ENCODE assay signal across 13 mouse cellular contexts in the genomic region with DNA sequence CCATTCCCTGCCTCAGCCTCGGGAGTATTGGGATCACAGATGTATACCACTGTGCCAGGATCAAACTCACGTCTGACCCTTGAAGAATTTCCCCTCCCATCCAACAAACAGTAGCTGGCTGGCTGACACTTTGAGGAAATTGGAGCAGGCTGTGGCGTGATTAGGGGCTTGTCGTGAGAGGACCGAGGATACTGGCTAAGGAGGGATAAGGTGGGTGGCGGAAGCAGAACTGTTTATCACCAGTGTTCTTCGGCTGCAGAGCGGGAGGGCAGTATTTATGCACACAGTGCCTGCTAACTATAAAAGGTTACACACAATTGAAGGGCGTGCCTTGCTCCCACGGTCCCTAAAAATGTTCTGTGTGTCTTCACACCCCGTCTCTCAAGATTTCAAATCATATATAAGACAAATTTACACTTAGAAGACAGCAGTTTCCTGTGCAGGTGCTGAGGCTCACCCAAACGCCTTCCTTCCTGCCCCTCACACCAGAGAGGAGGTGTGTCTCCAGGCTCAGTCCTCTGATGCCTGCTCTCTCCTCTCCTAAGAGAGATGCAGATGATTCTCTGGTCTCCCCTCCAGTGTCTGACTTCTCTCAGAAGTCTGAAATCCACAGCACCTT. TPM values are rescaled to one million over a fixed set of nuclear protein-coding genes. Genes with fewer than 3 reads are reported as not detected.
DNase-seq lines count a peak whose midpoint lies in the region; ATAC-seq and TF ChIP-seq lines count a peak whose summit lies in the region.
"Had no signal": no experiment of that assay in that cellular context is flagged by ENCODE, and none has a peak within 500 bp of the region (broad histone marks: within the 10 kb centered on the region; RNA-seq: fewer than 3 reads in every experiment).

No protein-coding gene starts in this region.

- H3K9ac ChIP-seq in liver, embryonic 15.5 days = no peak overlapping the region
- no peak overlapping the region for H3K9ac ChIP-seq in forebrain, embryonic 11.5 days (ENCODE audit: low read length)
- H3K9ac ChIP-seq: liver, embryonic 14.5 days; neural tube, embryonic 13.5 days had no signal

- intact Hi-C loops in left cerebral cortex, postnatal 4 days (cut with DNase I) = no loop called here

- H3K4me1 ChIP-seq in kidney, adult 2 months (ENCODE audit: control insufficient read depth, insufficient read depth, low read length) = no peaks in the 10 kb centered on the region
- peaks cover 2% of the 10 kb centered on the region for H3K4me1 ChIP-seq in bone marrow, adult 2 months (ENCODE audit: control insufficient read depth, insufficient read depth, low read length)
- H3K4me1 ChIP-seq in liver, embryonic 15.5 days (replicated peaks) = no peaks in the 10 kb centered on the region; the same call in 1 of the 2 replicates
- no peaks in the 10 kb centered on the region for H3K4me1 ChIP-seq in forebrain, embryonic 11.5 days (replicated peaks; ENCODE audit: control insufficient read depth, insufficient read depth, low read length)
- H3K4me1 ChIP-seq: neural tube, embryonic 13.5 days had no signal

- no peak for TF ChIP-seq CTCF in kidney, adult 2 months (conservative IDR thresholded peaks at IDR 0.05; ENCODE audit: insufficient read depth, insufficient read length, low read depth, low read length)
- TF ChIP-seq CTCF in bone marrow, adult 2 months (IDR thresholded peaks at IDR 0.05; ENCODE audit: control insufficient read depth, insufficient read depth, low read length) = no peak

- H3K27me3 ChIP-seq in kidney, adult 2 months (replicated peaks; ENCODE audit: control insufficient read depth, insufficient read depth, low read length) = no peaks in the 10 kb centered on the region
- H3K27me3 ChIP-seq in liver, embryonic 15.5 days = no peaks in the 10 kb centered on the region
- no peaks in the 10 kb centered on the region for H3K27me3 ChIP-seq in forebrain, embryonic 11.5 days (ENCODE audit: control insufficient read depth, insufficient read depth, low read length)
- H3K27me3 ChIP-seq: neural tube, embryonic 13.5 days had no signal

- TF ChIP-seq POLR2A in kidney, adult 2 months (IDR thresholded peaks at IDR 0.05; ENCODE audit: low read depth, low read length) = no peak
- no peak for TF ChIP-seq POLR2A in bone marrow, adult 2 months (IDR thresholded peaks at IDR 0.05; ENCODE audit: borderline replicate concordance, control insufficient read depth, low read depth, low read length)

- H3K4me2 ChIP-seq in liver, embryonic 15.5 days = no peak overlapping the region
- no peak overlapping the region for H3K4me2 ChIP-seq in forebrain, embryonic 11.5 days (ENCODE audit: low read depth, low read length, severe bottlenecking)
- H3K4me2 ChIP-seq: neural tube, embryonic 13.5 days had no signal

- no peaks in the 10 kb centered on the region for H3K36me3 ChIP-seq in kidney, adult 2 months (ENCODE audit: control insufficient read depth, insufficient read depth, low read length)
- no peaks in the 10 kb centered on the region for H3K36me3 ChIP-seq in liver, embryonic 15.5 days (replicated peaks)
- no peaks in the 10 kb centered on the region for H3K36me3 ChIP-seq in forebrain, embryonic 11.5 days (ENCODE audit: control insufficient read depth, insufficient read depth, low read length)
- H3K36me3 ChIP-seq: G1E; neural tube, embryonic 13.5 days had no signal

- peak; percentile 9 for DNase-seq in kidney, adult 2 months
- DNase-seq in kidney, adult 8-10 months = no peak
- peak; percentile 87 for DNase-seq in thymus, postnatal 0 days (ENCODE audit: low spot score)
- DNase-seq in left cerebral cortex, postnatal 4 days = no peak
- no peak for DNase-seq in forebrain, embryonic 11.5 days (ENCODE audit: low spot score)
- DNase-seq in testis, postnatal 10 days (ENCODE audit: low spot score) = no peak
- DNase-seq: embryo, embryonic 11 days had no signal

- H3K27ac ChIP-seq in kidney, adult 2 months (ENCODE audit: insufficient read depth, low read depth, low read length) = no peak overlapping the region
- 0 out of 2 replicates have a peak overlapping the region, but pooled peaks have one; percentile 12 for H3K27ac ChIP-seq in bone marrow, adult 2 months (ENCODE audit: control insufficient read depth, insufficient read depth, low read depth, low read length, poor library complexity)
- no peak overlapping the region for H3K27ac ChIP-seq in liver, embryonic 15.5 days (replicated peaks)
- no peak overlapping the region for H3K27ac ChIP-seq in forebrain, embryonic 11.5 days (ENCODE audit: low read depth, low read length)
- H3K27ac ChIP-seq: liver, embryonic 14.5 days; neural tube, embryonic 13.5 days had no signal

- H3K4me3 ChIP-seq in kidney, adult 2 months (ENCODE audit: insufficient read depth, low read depth, low read length) = no peak overlapping the region
- no peak overlapping the region for H3K4me3 ChIP-seq in bone marrow, adult 2 months (replicated peaks; ENCODE audit: control insufficient read depth, low read depth, low read length)
- H3K4me3 ChIP-seq in liver, embryonic 15.5 days (replicated peaks) = no peak overlapping the region
- no peak overlapping the region for H3K4me3 ChIP-seq in forebrain, embryonic 11.5 days (ENCODE audit: low read depth, low read length)
- H3K4me3 ChIP-seq: neural tube, embryonic 13.5 days had no signal

- WGBS in kidney, adult 2 months = 34% methylated on average over 12 of the region's 12 CpGs
- 3% methylated on average over 12 of the region's 12 CpGs for WGBS in bone marrow, adult 2 months
- WGBS in liver, embryonic 15.5 days (ENCODE audit: insufficient replicate concordance) = 9% methylated on average over 12 of the region's 12 CpGs
- WGBS in forebrain, embryonic 11.5 days = 68% methylated on average over 12 of the region's 12 CpGs

- 0 out of 2 replicates have a peak, but pooled peaks have one; percentile 37 for ATAC-seq in liver, embryonic 15.5 days (ENCODE audit: insufficient read depth)
- no peak for ATAC-seq in forebrain, embryonic 11.5 days (replicated peaks; ENCODE audit: low FRiP score)

- no peaks in the 10 kb centered on the region for H3K9me3 ChIP-seq in liver, embryonic 15.5 days (replicated peaks)
- no peaks in the 10 kb centered on the region; the same call in 1 of the 2 replicates for H3K9me3 ChIP-seq in forebrain, embryonic 11.5 days (ENCODE audit: control insufficient read depth, low read length)
- H3K9me3 ChIP-seq: G1E had no signal

RNA-seq across cellular contexts. Expression of a gene that starts 24.5 kb away (rescaled TPM):
- 0.07 TPM in 1 of 2 replicates, not detected in the other for polyA plus RNA-seq in kidney, adult 2 months (2012; rRNA removed)
- not detected in 2 replicates for polyA plus RNA-seq in bone marrow, adult 2 months (2011; ENCODE audit: insufficient read depth, insufficient read length, low replicate concordance, missing spikeins)
- polyA plus RNA-seq in liver, embryonic 15.5 days (2015; fragmentation: Nextera tagmentation; extraction: Ambion mirVana) = 0.16 TPM in 1 of 2 replicates, not detected in the other
- 30.8 and 37.8 TPM in 2 replicates for polyA plus RNA-seq in thymus, postnatal 0 days (2015; fragmentation: Nextera tagmentation; extraction: Ambion mirVana)
- total RNA-seq in left cerebral cortex, postnatal 4 days (2021) = under 1 TPM; 0.26 to 0.42 TPM
- polyA plus RNA-seq in forebrain, embryonic 11.5 days (2014; fragmentation: Nextera tagmentation; extraction: Ambion mirVana) = not detected in 2 replicates
- polyA plus RNA-seq: brain, embryonic 14.5 days; G1E; neural tube, embryonic 13.5 days had no signal

RNA-seq across cellular contexts. Expression of a gene that starts 42.8 kb away (rescaled TPM):
- 5.8 and 6.0 TPM in 2 replicates for polyA plus RNA-seq in kidney, adult 2 months (2012; rRNA removed)
- polyA plus RNA-seq in bone marrow, adult 2 months (2011; ENCODE audit: insufficient read depth, insufficient read length, low replicate concordance, missing spikeins) = 46.3 and 82.5 TPM in 2 replicates
- 13.8 and 14.5 TPM in 2 replicates for polyA plus RNA-seq in liver, embryonic 15.5 days (2015; fragmentation: Nextera tagmentation; extraction: Ambion mirVana)
- polyA plus RNA-seq in thymus, postnatal 0 days (2015; fragmentation: Nextera tagmentation; extraction: Ambion mirVana) = 0.54 and 0.61 TPM in 2 replicates
- total RNA-seq in left cerebral cortex, postnatal 4 days (2021) = under 1 TPM; 0.18 to 0.40 TPM
- 2.5 and 2.7 TPM in 2 replicates for polyA plus RNA-seq in forebrain, embryonic 11.5 days (2014; fragmentation: Nextera tagmentation; extraction: Ambion mirVana)

RNA-seq across cellular contexts. Expression of a gene that starts 53.9 kb away (rescaled TPM):
- 0.16 and 0.72 TPM in 2 replicates for polyA plus RNA-seq in kidney, adult 2 months (2012; rRNA removed)
- polyA plus RNA-seq in bone marrow, adult 2 months (2011; ENCODE audit: insufficient read depth, insufficient read length, low replicate concordance, missing spikeins) = 2.0 and 3.5 TPM in 2 replicates
- 1.3 and 1.6 TPM in 2 replicates for polyA plus RNA-seq in liver, embryonic 15.5 days (2015; fragmentation: Nextera tagmentation; extraction: Ambion mirVana)
- polyA plus RNA-seq in thymus, postnatal 0 days (2015; fragmentation: Nextera tagmentation; extraction: Ambion mirVana) = 5.2 and 5.9 TPM in 2 replicates
- not detected for total RNA-seq in left cerebral cortex, postnatal 4 days (2021)
- 0.17 and 0.21 TPM in 2 replicates for polyA plus RNA-seq in forebrain, embryonic 11.5 days (2014; fragmentation: Nextera tagmentation; extraction: Ambion mirVana)
- total RNA-seq: G1E had no signal
- polyA plus RNA-seq: G1E; neural tube, embryonic 13.5 days had no signal

RNA-seq across cellular contexts. Expression of a gene that starts 58.3 kb away (rescaled TPM):
- 457 and 485 TPM in 2 replicates for polyA plus RNA-seq in kidney, adult 2 months (2012; rRNA removed)
- 116 and 167 TPM in 2 replicates for polyA plus RNA-seq in bone marrow, adult 2 months (2011; ENCODE audit: insufficient read depth, insufficient read length, low replicate concordance, missing spikeins)
- 146 and 150 TPM in 2 replicates for polyA plus RNA-seq in liver, embryonic 15.5 days (2015; fragmentation: Nextera tagmentation; extraction: Ambion mirVana)
- polyA plus RNA-seq in thymus, postnatal 0 days (2015; fragmentation: Nextera tagmentation; extraction: Ambion mirVana) = 355 and 365 TPM in 2 replicates
- 100 to 1,000 TPM; 180 to 182 TPM for total RNA-seq in left cerebral cortex, postnatal 4 days (2021)
- 97.8 and 110 TPM in 2 replicates for polyA plus RNA-seq in forebrain, embryonic 11.5 days (2014; fragmentation: Nextera tagmentation; extraction: Ambion mirVana)

RNA-seq across cellular contexts. Expression of a gene that starts 58.3 kb away (rescaled TPM):
- polyA plus RNA-seq in kidney, adult 2 months (2012; rRNA removed) = 13.9 and 15.8 TPM in 2 replicates
- polyA plus RNA-seq in bone marrow, adult 2 months (2011; ENCODE audit: insufficient read depth, insufficient read length, low replicate concordance, missing spikeins) = 4.8 TPM in 1 of 2 replicates, not detected in the other
- 5.2 and 5.3 TPM in 2 replicates for polyA plus RNA-seq in liver, embryonic 15.5 days (2015; fragmentation: Nextera tagmentation; extraction: Ambion mirVana)
- polyA plus RNA-seq in thymus, postnatal 0 days (2015; fragmentation: Nextera tagmentation; extraction: Ambion mirVana) = 13.0 and 13.9 TPM in 2 replicates
- total RNA-seq in left cerebral cortex, postnatal 4 days (2021) = 1 to 10 TPM; 8.5 to 8.6 TPM
- polyA plus RNA-seq in forebrain, embryonic 11.5 days (2014; fragmentation: Nextera tagmentation; extraction: Ambion mirVana) = 9.8 and 9.9 TPM in 2 replicates

Comparison
In these comparisons a context has a peak if more than half of its experiments do, and no peak if none do; other contexts are left out.
1. DNase-seq: peak in kidney, adult 2 months (single experiment) and thymus, postnatal 0 days (single experiment); none in kidney, adult 8-10 months (0 of 2), left cerebral cortex, postnatal 4 days (single experiment), forebrain, embryonic 11.5 days (single experiment) and testis, postnatal 10 days (single experiment).
2. RNA of a gene that starts 24.5 kb away (polyA plus RNA-seq): 30.8 to 37.8 TPM in thymus, postnatal 0 days; not detected in bone marrow, adult 2 months, 0.16 TPM in liver, embryonic 15.5 days, 0.07 TPM in kidney, adult 2 months and not detected in forebrain, embryonic 11.5 days; every median in the first group is over 10 times any median in the second.